Mouse (Mus musculus) lung, embryonic 16.5 days (tissue): ENCODE results near the gene Tmem97. TPM values are rescaled to one million over a fixed set of nuclear protein-coding genes. Genes with fewer than 3 reads are reported as not detected.

Experiments used
- ATAC-seq: fragments of 200-750 bp; cut with Nextera tagmentation; 2 replicates; pipeline ENCODE4 v1.8.0; 2017; ENCODE audit warnings: low read depth, mild to moderate bottlenecking, moderate library complexity
- H3K27ac ChIP-seq: fragments of 300-500 bp; sonication (generic); 2 replicates; pipeline ENCODE4 v1.5.1; 2014; ENCODE audit warnings: mild to moderate bottlenecking, control low read depth, low read length
- H3K27me3 ChIP-seq: fragments of 300-500 bp; sonication (generic); 2 replicates; pipeline ENCODE4 v1.6.1; 2014; ENCODE audit warnings: low read depth, low read length, mixed read lengths; ENCODE audit not compliant: control insufficient read depth, insufficient read depth
- H3K36me3 ChIP-seq: fragments of 300-500 bp; sonication (generic); 2 replicates; pipeline ENCODE4 v1.6.1; 2014; ENCODE audit warnings: low read length; ENCODE audit not compliant: control insufficient read depth, insufficient read depth
- H3K4me1 ChIP-seq: fragments of 300-500 bp; sonication (generic); replicated peaks from 2 replicates; pipeline ENCODE4 v1.6.1; 2014; ENCODE audit warnings: low read length, mixed read lengths; ENCODE audit not compliant: control insufficient read depth, insufficient read depth
- H3K4me2 ChIP-seq: fragments of 300-500 bp; sonication (generic); 2 replicates; pipeline ENCODE4 v1.6.1; 2014; ENCODE audit warnings: low read depth, low read length, control low read depth
- H3K4me3 ChIP-seq: fragments of 300-500 bp; sonication (generic); 2 replicates; pipeline ENCODE4 v1.5.1; 2014; ENCODE audit warnings: mild to moderate bottlenecking, low read length, control low read depth
- H3K9ac ChIP-seq: fragments of 300-500 bp; sonication (generic); 2 replicates; pipeline ENCODE4 v1.6.1; 2014; ENCODE audit warnings: low read length, control low read depth
- H3K9me3 ChIP-seq: fragments of 300-500 bp; sonication (generic); 2 replicates; pipeline ENCODE4 v1.6.1; 2016; ENCODE audit warnings: low read length; ENCODE audit not compliant: control insufficient read depth
- WGBS: fragments of 180-500 bp; shearing (Covaris S2); extraction: QIAGEN DNeasy Blood & Tissue Kit; methylation state at CpG from one replicate; pipeline ENCODE4 v1.1.7; 2014; 5-methylcytosine and 5-hydroxymethylcytosine counted together
- polyA plus RNA-seq: library from polyadenylated mRNA; unstranded; fragments of >200 nt; fragmentation: Nextera tagmentation; extraction: Ambion mirVana; gene quantifications from 2 replicates; pipeline ENCODE4 v1.2.1, GENCODE M21; 2015

Tmem97 gene
- polyA plus RNA-seq, 1 experiment from 2014 or later: 71.5 TPM

DNA sequence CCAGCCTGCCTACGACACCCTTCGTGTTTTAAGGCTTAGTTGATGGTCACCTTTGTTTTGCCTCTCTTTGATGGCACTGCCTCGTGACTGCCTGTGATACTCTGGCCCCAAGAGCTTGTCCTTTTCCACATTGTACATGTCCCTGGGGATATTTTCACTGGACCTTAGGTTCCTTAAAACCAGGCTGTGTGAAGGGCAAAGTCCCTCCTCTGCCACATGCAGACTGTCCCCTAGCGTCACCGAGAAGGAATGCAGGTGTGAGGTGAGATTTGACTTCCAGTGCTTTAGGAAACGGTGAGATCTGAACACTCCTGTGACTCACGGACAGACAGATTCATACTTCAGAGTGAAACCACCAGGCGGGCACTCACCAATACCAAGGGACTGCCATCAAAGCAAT, 6.7 kb upstream of the Tmem97 start:
- 51% methylated on average over 8 of the region's 8 CpGs for WGBS
- Histone ChIP-seq H3K27me3 (no peaks in the 10 kb centered on the region), H3K4me3 (no peak overlapping the region), H3K4me2 (no peak overlapping the region), H3K4me1 (no peaks in the 10 kb centered on the region), H3K27ac (no peak overlapping the region), H3K9me3 (no peaks in the 10 kb centered on the region), H3K9ac (no peak overlapping the region), H3K36me3 (no peaks in the 10 kb centered on the region)
- no peak for ATAC-seq

DNA sequence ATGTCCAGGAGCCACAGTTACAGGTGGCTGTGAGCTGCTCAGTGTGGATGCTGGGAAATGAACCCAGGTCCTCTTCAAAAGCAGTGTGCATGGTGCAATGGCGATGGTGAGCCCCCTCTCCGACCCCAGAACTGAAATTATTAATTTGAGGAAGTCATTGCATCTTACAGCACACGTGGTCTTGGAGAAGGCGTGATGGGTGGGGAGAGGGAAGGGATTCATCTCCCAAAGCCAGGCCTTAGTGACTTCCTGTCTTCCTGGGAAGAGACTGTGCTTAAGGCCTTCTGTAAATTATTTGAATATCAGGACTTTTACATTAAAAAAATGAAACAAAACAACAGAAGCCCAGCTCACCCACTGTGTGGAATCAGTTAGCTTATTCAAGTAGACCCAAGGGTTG, 5.5 kb upstream of the Tmem97 start:
- 0 out of 2 replicates have a peak, but pooled peaks cover 1% of the 10 kb centered on the region for H3K4me1 ChIP-seq
- H3K9me3 ChIP-seq: no peaks in the 10 kb centered on the region
- no peak overlapping the region for H3K27ac ChIP-seq
- H3K9ac ChIP-seq: no peak overlapping the region
- no peak overlapping the region for H3K4me2 ChIP-seq
- no peak overlapping the region for H3K4me3 ChIP-seq
- ATAC-seq: no peak
- no peaks in the 10 kb centered on the region for H3K36me3 ChIP-seq
- no peaks in the 10 kb centered on the region for H3K27me3 ChIP-seq
- WGBS: 59% methylated on average over 4 of the region's 4 CpGs

- Histone ChIP-seq H3K4me3 (no peak overlapping the region), H3K9ac (no peak overlapping the region), H3K27me3 (no peaks in the 10 kb centered on the region), H3K27ac (no peak overlapping the region), H3K9me3 (no peaks in the 10 kb centered on the region), H3K36me3 (no peaks in the 10 kb centered on the region), H3K4me1 (0 out of 2 replicates have a peak, but pooled peaks cover 3% of the 10 kb centered on the region), H3K4me2 (no peak overlapping the region)
- ATAC-seq: no peak
- 58% methylated on average over 3 of the region's 3 CpGs for WGBS
These were observed 5.0 kb upstream of the Tmem97 start for GRCm38 (mm10) chr11:78555623-78556022.

DNA sequence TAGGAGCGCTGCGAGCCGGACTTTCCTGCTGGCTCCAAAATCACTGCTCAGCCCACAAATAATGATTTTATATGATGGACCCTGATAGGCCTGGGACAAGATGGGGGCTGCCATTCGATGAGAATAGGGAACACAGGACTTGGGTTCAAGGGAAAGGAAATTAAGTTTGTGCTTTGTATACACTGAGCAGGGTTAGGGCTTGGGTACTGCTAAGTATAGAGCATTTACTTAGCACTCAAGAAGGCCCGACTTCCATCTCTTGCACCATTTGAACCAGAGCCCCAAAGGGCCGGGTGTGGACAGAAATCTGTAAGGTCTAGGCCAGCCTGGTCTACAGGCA, 452 bp upstream of the Tmem97 start:
- peak overlapping the region; percentile 72 for H3K9ac ChIP-seq
- H3K4me3 ChIP-seq: peak overlapping the region; percentile 79
- H3K4me2 ChIP-seq: peak overlapping the region; percentile 93
- no peaks in the 10 kb centered on the region for H3K27me3 ChIP-seq
- 32% methylated on average over 6 of the region's 6 CpGs for WGBS
- peak; percentile 22 for ATAC-seq
- no peaks in the 10 kb centered on the region for H3K9me3 ChIP-seq
- H3K27ac ChIP-seq: peak overlapping the region; percentile 69
- H3K36me3 ChIP-seq: no peaks in the 10 kb centered on the region
- H3K4me1 ChIP-seq: peaks cover 25% of the 10 kb centered on the region

DNA sequence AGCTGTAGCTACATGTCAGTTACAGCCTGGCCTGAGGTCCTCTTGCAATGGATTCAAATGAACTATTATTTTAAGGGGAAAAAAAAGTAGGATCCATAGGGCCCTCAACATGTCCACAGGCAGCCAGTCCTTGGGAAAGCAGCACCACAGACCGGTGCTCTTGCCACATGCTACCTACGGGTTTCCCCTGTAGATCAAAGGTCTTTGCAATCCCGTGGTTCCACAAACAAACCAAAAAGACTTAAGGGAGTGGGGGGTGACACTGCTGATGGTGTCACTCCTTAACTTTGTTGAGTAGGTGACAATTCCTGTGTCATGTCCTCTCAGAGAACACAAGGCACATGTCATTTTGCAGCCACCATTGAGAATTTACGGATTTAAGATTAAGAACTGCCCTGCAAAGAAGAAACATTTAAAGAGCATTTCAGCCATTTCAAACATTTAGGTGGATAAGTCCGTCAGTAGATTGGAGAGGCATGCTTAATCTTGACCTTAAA, 1.0 kb downstream of the Tmem97 start:
- no peak for ATAC-seq
- WGBS: 2% methylated on average over 5 of the region's 5 CpGs
- H3K9me3 ChIP-seq: no peaks in the 10 kb centered on the region
- H3K9ac ChIP-seq: peak overlapping the region; percentile 80
- peak overlapping the region; percentile 93 for H3K4me2 ChIP-seq
- peaks cover 4% of the 10 kb centered on the region; the same call in 1 of the 2 replicates for H3K36me3 ChIP-seq
- H3K4me3 ChIP-seq: peak overlapping the region; percentile 79
- H3K27me3 ChIP-seq: no peaks in the 10 kb centered on the region
- H3K27ac ChIP-seq: peak overlapping the region; percentile 81; the same call in 1 of the 2 replicates
- H3K4me1 ChIP-seq: peaks cover 25% of the 10 kb centered on the region

DNA sequence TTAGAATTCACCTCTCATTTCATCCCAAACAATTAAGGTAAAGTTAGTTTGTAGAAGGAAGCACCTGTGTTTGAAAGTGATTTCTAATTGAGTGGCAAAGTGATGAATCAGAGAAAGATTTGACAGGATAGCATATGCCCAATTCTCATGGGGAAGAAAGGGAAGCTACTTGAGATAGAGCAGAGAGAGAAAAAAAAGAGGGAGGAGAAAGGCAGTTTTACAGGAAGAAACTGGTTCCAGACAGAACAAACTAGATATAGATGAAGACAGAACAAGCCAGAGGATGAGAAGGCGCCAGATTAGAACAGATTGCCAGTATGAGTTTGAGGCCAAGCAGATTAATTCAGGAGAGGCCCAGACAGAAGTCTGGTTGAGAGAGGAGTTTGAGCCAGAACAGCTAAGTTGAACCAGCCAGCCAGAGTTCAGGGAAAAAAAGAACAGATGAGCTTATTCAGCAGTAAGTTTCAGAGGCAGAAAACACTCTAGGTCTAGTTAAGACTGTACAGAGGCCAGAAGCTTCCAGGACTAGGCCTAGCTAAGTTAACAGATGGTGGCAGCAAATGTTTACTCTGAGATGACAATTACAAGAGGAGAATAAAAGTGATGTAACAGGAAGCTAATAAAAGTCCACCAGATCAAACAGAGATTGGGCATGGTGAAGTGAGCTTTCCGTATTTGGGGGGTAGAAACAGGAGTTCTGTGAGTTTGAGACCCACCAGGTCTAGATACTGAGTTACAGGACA, 2.7 kb downstream of the Tmem97 start:
- Histone ChIP-seq H3K4me1 (peaks cover 25% of the 10 kb centered on the region), H3K27ac (no peak overlapping the region), H3K36me3 (peaks cover 13% of the 10 kb centered on the region), H3K4me3 (no peak overlapping the region), H3K4me2 (no peak overlapping the region), H3K9ac (no peak overlapping the region), H3K27me3 (no peaks in the 10 kb centered on the region), H3K9me3 (no peaks in the 10 kb centered on the region)
- 62% methylated on average over 2 of the region's 2 CpGs for WGBS
- ATAC-seq: no peak

DNA sequence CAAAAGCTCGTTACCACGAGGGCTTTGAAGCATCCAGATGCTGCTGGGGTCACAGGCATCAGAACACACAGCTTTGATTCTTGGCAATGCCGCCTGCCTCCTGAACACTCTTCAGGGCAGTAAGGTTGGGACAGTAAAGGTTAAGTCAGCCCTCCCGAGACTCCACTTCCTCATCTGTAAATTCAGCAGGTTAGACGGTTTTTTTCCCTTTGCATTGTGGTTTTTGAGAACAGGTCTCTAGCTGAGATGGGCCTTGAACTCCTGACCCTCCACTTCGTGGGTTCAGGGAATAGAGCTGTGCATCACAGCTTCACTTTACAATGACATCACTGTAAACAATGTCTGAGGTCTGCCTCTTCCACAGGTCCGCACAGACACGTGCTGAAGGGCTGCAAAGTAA, 5.4 kb downstream of the Tmem97 start:
- Histone ChIP-seq H3K9ac (no peak overlapping the region), H3K27ac (no peak overlapping the region), H3K4me1 (peaks cover 22% of the 10 kb centered on the region), H3K4me2 (no peak overlapping the region), H3K36me3 (peaks cover 23% of the 10 kb centered on the region), H3K9me3 (no peaks in the 10 kb centered on the region), H3K4me3 (no peak overlapping the region), H3K27me3 (no peaks in the 10 kb centered on the region)
- WGBS: 46% methylated on average over 8 of the region's 8 CpGs
- no peak for ATAC-seq

- WGBS: 90% methylated on average over 7 of the region's 7 CpGs
- Histone ChIP-seq H3K27me3 (no peaks in the 10 kb centered on the region), H3K9me3 (no peaks in the 10 kb centered on the region), H3K27ac (no peak overlapping the region), H3K4me1 (peaks cover 16% of the 10 kb centered on the region), H3K9ac (no peak overlapping the region), H3K4me3 (no peak overlapping the region), H3K4me2 (no peak overlapping the region), H3K36me3 (peaks cover 27% of the 10 kb centered on the region)
- ATAC-seq: no peak
These were observed 6.0 kb downstream of the Tmem97 start for GRCm38 (mm10) chr11:78544449-78545111.

GRCm38 (mm10) chr11:78540358-78540757, 10.2 kb downstream of the Tmem97 start:
- Histone ChIP-seq H3K4me1 (peaks cover 12% of the 10 kb centered on the region), H3K36me3 (peaks cover 27% of the 10 kb centered on the region), H3K4me2 (no peak overlapping the region), H3K9me3 (no peaks in the 10 kb centered on the region), H3K27me3 (no peaks in the 10 kb centered on the region), H3K4me3 (no peak overlapping the region), H3K27ac (no peak overlapping the region), H3K9ac (no peak overlapping the region)
- no peak for ATAC-seq
- 56% methylated on average over 3 of the region's 3 CpGs for WGBS
